16 mouse cellular contexts compared by ENCODE assay signal in the genomic region with DNA sequence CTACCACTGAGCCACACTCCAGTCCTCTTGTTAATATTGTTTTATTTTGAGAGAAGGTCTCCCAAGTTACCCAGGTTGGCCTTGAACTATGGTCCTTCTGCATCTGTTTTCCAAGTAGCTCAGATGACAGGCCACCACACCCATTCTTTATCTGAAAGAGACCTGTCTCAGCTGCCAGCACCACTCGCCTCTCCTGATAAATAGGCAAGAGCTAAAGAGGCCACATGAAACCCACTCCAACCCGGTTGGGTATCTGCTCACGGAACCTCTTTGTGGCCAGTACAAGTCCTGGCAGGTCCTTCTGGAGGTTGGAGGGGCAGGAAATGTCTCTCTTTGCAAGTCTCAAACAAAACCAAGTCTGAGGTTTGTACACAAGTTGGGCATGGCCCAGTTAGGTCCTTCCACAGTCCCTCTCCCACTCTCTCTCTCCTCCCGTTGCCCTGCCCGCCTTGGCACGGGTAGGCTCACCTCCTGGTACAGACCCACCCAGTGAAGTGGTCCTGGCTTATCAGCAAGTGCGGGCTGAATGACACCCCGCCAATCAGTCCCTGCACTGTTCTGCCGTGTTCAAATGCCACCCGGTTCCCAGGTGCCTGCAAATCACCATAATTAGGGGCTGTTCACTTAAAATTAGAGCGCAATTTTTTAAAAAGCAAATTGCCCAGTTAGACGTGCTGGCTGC.
DNase-seq lines count a peak whose midpoint lies in the region; ATAC-seq and TF ChIP-seq lines count a peak whose summit lies in the region.
"Had no signal": no experiment of that assay in that cellular context is flagged by ENCODE, and none has a peak within 500 bp of the region (broad histone marks: within the 10 kb centered on the region; RNA-seq: fewer than 3 reads in every experiment).

No protein-coding gene starts in this region.

- no peak overlapping the region for H3K9ac ChIP-seq in stomach, embryonic 14.5 days (replicated peaks; ENCODE audit: low read depth, low read length)
- H3K9ac ChIP-seq in stomach, postnatal 0 days (ENCODE audit: low read length): no peak overlapping the region
- H3K9ac ChIP-seq in intestine, embryonic 16.5 days (ENCODE audit: low read depth, low read length): no peak overlapping the region
- H3K9ac ChIP-seq: heart, embryonic 15.5 days; lung, embryonic 14.5 days had no signal

- WGBS in stomach, embryonic 14.5 days: 81% methylated on average over 12 of the region's 12 CpGs
- 65% methylated on average over 12 of the region's 12 CpGs for WGBS in stomach, postnatal 0 days
- 72% methylated on average over 12 of the region's 12 CpGs for WGBS in intestine, embryonic 16.5 days

- no peak for DNase-seq in stomach, postnatal 0 days (ENCODE audit: low spot score)
- no peak for DNase-seq in right cerebral cortex, adult 18-20 months
- no peak for DNase-seq in layer of hippocampus, postnatal 14 days (ENCODE audit: low spot score in 2 of 2)
- no peak for DNase-seq in neural tube, embryonic 10.5 days (ENCODE audit: extremely low spot score, low spot score)
- DNase-seq: cerebellum, adult 8-10 months; kidney, postnatal 14 days; layer of hippocampus, adult 9-11 months; lung, embryonic 14.5 days; right cerebral cortex, postnatal 14 days had no signal

- no peak overlapping the region for H3K4me3 ChIP-seq in stomach, embryonic 14.5 days (ENCODE audit: low read depth, low read length)
- H3K4me3 ChIP-seq in stomach, postnatal 0 days (ENCODE audit: low read depth, low read length): no peak overlapping the region
- no peak overlapping the region for H3K4me3 ChIP-seq in intestine, embryonic 16.5 days (ENCODE audit: low read length)
- H3K4me3 ChIP-seq: heart, embryonic 15.5 days; megakaryocyte, embryonic 14.5 days; myocyte had no signal

- no peak overlapping the region for H3K4me2 ChIP-seq in stomach, embryonic 14.5 days (replicated peaks; ENCODE audit: low read depth, low read length)
- H3K4me2 ChIP-seq in stomach, postnatal 0 days (replicated peaks; ENCODE audit: low read depth): no peak overlapping the region
- no peak overlapping the region for H3K4me2 ChIP-seq in intestine, embryonic 16.5 days (ENCODE audit: low read depth, low read length)
- H3K4me2 ChIP-seq: heart, embryonic 15.5 days; lung, embryonic 14.5 days had no signal

- TF ChIP-seq CTCF in stomach, postnatal 0 days (IDR thresholded peaks at IDR 0.05; ENCODE audit: low read depth): no peak

- no peak overlapping the region for H3K27ac ChIP-seq in stomach, embryonic 14.5 days (ENCODE audit: low read length)
- H3K27ac ChIP-seq in stomach, postnatal 0 days (replicated peaks): no peak overlapping the region
- no peak overlapping the region for H3K27ac ChIP-seq in intestine, embryonic 16.5 days (ENCODE audit: low read length)
- H3K27ac ChIP-seq: heart, embryonic 15.5 days had no signal

- ATAC-seq in stomach, embryonic 14.5 days (ENCODE audit: insufficient number of reproducible peaks, insufficient read depth, low FRiP score, low read depth): 0 out of 2 replicates have a peak, but pooled peaks have one; percentile 42
- no peak for ATAC-seq in stomach, postnatal 0 days (ENCODE audit: low FRiP score, low TSS enrichment)
- peak; percentile 52; the same call in 1 of the 2 replicates for ATAC-seq in intestine, embryonic 16.5 days
- peak; percentile 85 for ATAC-seq in megakaryocyte progenitor cell, adult 5-6 weeks (replicated peaks; ENCODE audit: poor library complexity)
- ATAC-seq: activated CD4-positive, CD25-positive, alpha-beta regulatory T cell, adult 4 months had no signal

- no peaks in the 10 kb centered on the region for H3K27me3 ChIP-seq in stomach, embryonic 14.5 days (ENCODE audit: control insufficient read depth, insufficient read depth, low read length)
- H3K27me3 ChIP-seq in stomach, postnatal 0 days (ENCODE audit: control insufficient read depth, insufficient read depth, low read length): no peaks in the 10 kb centered on the region
- no peaks in the 10 kb centered on the region for H3K27me3 ChIP-seq in intestine, embryonic 16.5 days (replicated peaks; ENCODE audit: control insufficient read depth, insufficient read depth, low read length)
- H3K27me3 ChIP-seq: heart, embryonic 15.5 days had no signal

- H3K36me3 ChIP-seq in stomach, embryonic 14.5 days (ENCODE audit: control insufficient read depth, insufficient read depth, low read length): no peaks in the 10 kb centered on the region
- H3K36me3 ChIP-seq in stomach, postnatal 0 days (ENCODE audit: control insufficient read depth, insufficient read depth, low read length): no peaks in the 10 kb centered on the region
- H3K36me3 ChIP-seq in intestine, embryonic 16.5 days (ENCODE audit: control insufficient read depth, insufficient read depth, low read length): no peaks in the 10 kb centered on the region
- H3K36me3 ChIP-seq: heart, embryonic 15.5 days had no signal

- TF ChIP-seq EP300 in stomach, postnatal 0 days (optimal IDR thresholded peaks at IDR 0.05): no peak

- H3K4me1 ChIP-seq in stomach, embryonic 14.5 days (ENCODE audit: control insufficient read depth, insufficient read depth, low read length): no peaks in the 10 kb centered on the region
- H3K4me1 ChIP-seq in stomach, postnatal 0 days (replicated peaks; ENCODE audit: control insufficient read depth, insufficient read depth): no peaks in the 10 kb centered on the region
- no peaks in the 10 kb centered on the region for H3K4me1 ChIP-seq in intestine, embryonic 16.5 days (ENCODE audit: control insufficient read depth, insufficient read depth, low read length)

- no peaks in the 10 kb centered on the region for H3K9me3 ChIP-seq in stomach, embryonic 14.5 days (ENCODE audit: control insufficient read depth, low read depth, low read length)
- no peaks in the 10 kb centered on the region for H3K9me3 ChIP-seq in stomach, postnatal 0 days (ENCODE audit: control insufficient read depth, low read length)
- no peaks in the 10 kb centered on the region for H3K9me3 ChIP-seq in intestine, embryonic 16.5 days (ENCODE audit: control insufficient read depth, low read length)
- H3K9me3 ChIP-seq: heart, embryonic 15.5 days; megakaryocyte, embryonic 14.5 days had no signal
